Mouse (Mus musculus) intestine, postnatal 0 days (tissue): Measurements from ENCODE around the gene Mstn. TPM values are rescaled to one million over a fixed set of nuclear protein-coding genes. Genes with fewer than 3 reads are reported as not detected.

Experiments used
- ATAC-seq: fragments of 200-750 bp; cut with Nextera tagmentation; 2 replicates; pipeline ENCODE4 v1.8.0; 2017; ENCODE audit warnings: mild to moderate bottlenecking, moderate TSS enrichment, moderate library complexity
- H3K27ac ChIP-seq: fragments of 300-500 bp; sonication (generic); 2 replicates; pipeline ENCODE4 v1.5.1; 2014; ENCODE audit warnings: mild to moderate bottlenecking, low read depth, low read length, moderate library complexity
- H3K27me3 ChIP-seq: fragments of 300-500 bp; sonication (generic); replicated peaks from 2 replicates; pipeline ENCODE4 v1.6.1; 2014; ENCODE audit warnings: low read length, mixed read lengths; ENCODE audit not compliant: control insufficient read depth, insufficient read depth
- H3K36me3 ChIP-seq: fragments of 300-500 bp; sonication (generic); 2 replicates; pipeline ENCODE4 v1.6.1; 2014; ENCODE audit warnings: mild to moderate bottlenecking, moderate library complexity; ENCODE audit not compliant: control insufficient read depth, insufficient read depth
- H3K4me1 ChIP-seq: fragments of 300-500 bp; sonication (generic); replicated peaks from 2 replicates; pipeline ENCODE4 v1.6.1; 2014; ENCODE audit warnings: antibody characterized with exemption, low read length, mixed read lengths; ENCODE audit not compliant: control insufficient read depth, insufficient read depth
- H3K4me2 ChIP-seq: fragments of 300-500 bp; sonication (generic); replicated peaks from 2 replicates; pipeline ENCODE4 v1.6.1; 2014; ENCODE audit warnings: low read depth, mild to moderate bottlenecking, moderate library complexity
- H3K4me3 ChIP-seq: fragments of 300-500 bp; sonication (generic); 2 replicates; pipeline ENCODE4 v1.5.1; 2014; ENCODE audit warnings: low read depth, low read length
- H3K9ac ChIP-seq: fragments of 300-500 bp; sonication (generic); 2 replicates; pipeline ENCODE4 v1.6.1; 2014; ENCODE audit warnings: mild to moderate bottlenecking, low read depth, low read length
- H3K9me3 ChIP-seq: fragments of 300-500 bp; sonication (generic); 2 replicates; pipeline ENCODE4 v1.6.1; 2016; ENCODE audit warnings: mixed run types; ENCODE audit not compliant: control insufficient read depth
- CTCF ChIP-seq: sonication (generic); IDR thresholded peaks from 2 replicates; pipeline ENCODE4 v1.5.1; 2016; ENCODE audit warnings: low read depth, mild to moderate bottlenecking, control low read depth, antibody characterized with exemption, moderate library complexity
- WGBS: fragments of 180-500 bp; shearing (Covaris S2); extraction: QIAGEN DNeasy Blood & Tissue Kit; methylation state at CpG from one replicate; pipeline ENCODE4 v1.1.7; 2014; 5-methylcytosine and 5-hydroxymethylcytosine counted together
- polyA plus RNA-seq: library from polyadenylated mRNA; unstranded; fragments of >200 nt; fragmentation: Nextera tagmentation; extraction: Ambion mirVana; gene quantifications from 2 replicates; pipeline ENCODE4 v1.2.1, GENCODE M21; 2015

The Mstn gene
- polyA plus RNA-seq, 1 experiment from 2014 or later, result 0.07 TPM

- no peak for ATAC-seq
- no peaks in the 10 kb centered on the region for H3K36me3 ChIP-seq
- no peak overlapping the region for H3K9ac ChIP-seq
- H3K9me3 ChIP-seq, result no peaks in the 10 kb centered on the region
- no peak overlapping the region for H3K4me3 ChIP-seq
- no peak for TF ChIP-seq CTCF
- H3K4me1 ChIP-seq, result no peaks in the 10 kb centered on the region
- no peak overlapping the region for H3K4me2 ChIP-seq
- H3K27me3 ChIP-seq, result no peaks in the 10 kb centered on the region
- no peak overlapping the region for H3K27ac ChIP-seq
- 79% methylated on average over 5 of the region's 5 CpGs for WGBS
These were observed 24.0 kb upstream of the Mstn start for GRCm38 (mm10) chr1:53037443-53037871.

- Histone ChIP-seq H3K27me3 (no peaks in the 10 kb centered on the region), H3K4me3 (no peak overlapping the region), H3K9ac (no peak overlapping the region), H3K27ac (no peak overlapping the region), H3K4me1 (no peaks in the 10 kb centered on the region), H3K4me2 (no peak overlapping the region), H3K36me3 (no peaks in the 10 kb centered on the region), H3K9me3 (no peaks in the 10 kb centered on the region)
- TF ChIP-seq CTCF, result no peak
- 83% methylated on average over 8 of the region's 8 CpGs for WGBS
- ATAC-seq, result no peak
These were observed 11.5 kb upstream of the Mstn start for GRCm38 (mm10) chr1:53049763-53050427.

- Histone ChIP-seq H3K27me3 (no peaks in the 10 kb centered on the region), H3K27ac (no peak overlapping the region), H3K4me1 (no peaks in the 10 kb centered on the region), H3K9ac (no peak overlapping the region), H3K4me2 (no peak overlapping the region), H3K4me3 (no peak overlapping the region), H3K9me3 (no peaks in the 10 kb centered on the region), H3K36me3 (no peaks in the 10 kb centered on the region)
- 43% methylated on average over 9 of the region's 9 CpGs for WGBS
- TF ChIP-seq CTCF, result peak; percentile 79
- no peak for ATAC-seq
These were observed 8.1 kb upstream of the Mstn start for GRCm38 (mm10) chr1:53053087-53054022.

- Histone ChIP-seq H3K27ac (no peak overlapping the region), H3K9ac (no peak overlapping the region), H3K36me3 (no peaks in the 10 kb centered on the region), H3K27me3 (no peaks in the 10 kb centered on the region), H3K4me2 (no peak overlapping the region), H3K4me1 (no peaks in the 10 kb centered on the region), H3K4me3 (no peak overlapping the region), H3K9me3 (no peaks in the 10 kb centered on the region)
- 42% methylated on average over 5 of the region's 5 CpGs for WGBS
- no peak for ATAC-seq
- no peak for TF ChIP-seq CTCF
These were observed 2.3 kb upstream of the Mstn start for GRCm38 (mm10) chr1:53059106-53059505.

GRCm38 (mm10) chr1:53060499-53060898 is 941 bp upstream of the Mstn start:
- no peak overlapping the region for H3K4me3 ChIP-seq
- WGBS, result 66% methylated on average over 8 of the region's 8 CpGs
- no peak for ATAC-seq
- H3K4me2 ChIP-seq, result no peak overlapping the region
- no peaks in the 10 kb centered on the region for H3K27me3 ChIP-seq
- no peak overlapping the region for H3K9ac ChIP-seq
- no peaks in the 10 kb centered on the region for H3K9me3 ChIP-seq
- no peak for TF ChIP-seq CTCF
- no peaks in the 10 kb centered on the region for H3K4me1 ChIP-seq
- H3K36me3 ChIP-seq, result no peaks in the 10 kb centered on the region
- H3K27ac ChIP-seq, result no peak overlapping the region

GRCm38 (mm10) chr1:53061871-53062608 is 600 bp downstream of the Mstn start:
- Histone ChIP-seq H3K4me3 (no peak overlapping the region), H3K4me1 (no peaks in the 10 kb centered on the region), H3K27ac (no peak overlapping the region), H3K9ac (no peak overlapping the region), H3K36me3 (no peaks in the 10 kb centered on the region), H3K4me2 (peak overlapping the region; percentile 43), H3K27me3 (no peaks in the 10 kb centered on the region), H3K9me3 (no peaks in the 10 kb centered on the region)
- no peak for ATAC-seq
- WGBS, result 38% methylated on average over 13 of the region's 13 CpGs
- TF ChIP-seq CTCF, result no peak
